Mouse (Mus musculus): ENCODE results near the gene Ank3. TPM values are rescaled to one million over a fixed set of nuclear protein-coding genes. Genes with fewer than 3 reads are reported as not detected.

Ank3 gene
- polyA plus RNA-seq, 1 experiment from 2014 or later: 69.3 TPM

DNA sequence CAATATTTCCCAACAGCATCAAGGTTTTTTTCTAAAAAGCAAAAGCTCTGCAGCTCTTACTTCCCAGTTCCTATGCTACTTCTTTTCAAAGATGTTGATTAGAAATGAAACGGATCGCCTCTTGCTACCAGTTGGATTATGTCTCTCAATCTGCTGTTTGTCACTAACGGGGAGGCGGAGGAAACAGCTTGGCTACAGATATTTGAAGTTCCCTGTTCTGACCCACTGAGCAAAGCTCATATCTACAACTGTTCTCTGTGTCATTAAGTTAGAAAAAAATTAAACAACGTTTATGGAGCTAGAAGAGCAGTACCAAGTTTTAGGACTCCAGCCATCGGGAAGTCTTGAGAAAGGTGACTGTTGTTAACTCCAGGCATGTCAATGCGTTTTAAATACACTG is 146.1 kb downstream of the Ank3 start:
- H3K27me3 ChIP-seq (replicated peaks; ENCODE audit: control insufficient read depth, insufficient read depth, low read length): no peaks in the 10 kb centered on the region
- H3K4me1 ChIP-seq (ENCODE audit: control insufficient read depth, insufficient read depth, low read depth, low read length): 0 out of 2 replicates have a peak, but pooled peaks cover 4% of the 10 kb centered on the region
- no peaks in the 10 kb centered on the region for H3K36me3 ChIP-seq (ENCODE audit: control insufficient read depth, insufficient read depth, low read length)
- no peaks in the 10 kb centered on the region for H3K9me3 ChIP-seq (ENCODE audit: control insufficient read depth, low read length)
- H3K9ac ChIP-seq (ENCODE audit: low read depth, low read length): no peak overlapping the region
- no peak overlapping the region for H3K4me3 ChIP-seq (ENCODE audit: low read length)
- ATAC-seq: no peak
- H3K27ac ChIP-seq (ENCODE audit: low read depth, low read length): no peak overlapping the region
- 75% methylated on average over 7 of the region's 7 CpGs for WGBS
- H3K4me2 ChIP-seq (ENCODE audit: low read length): no peak overlapping the region

- Histone ChIP-seq H3K27ac (ENCODE audit: low read depth, low read length) (no peak overlapping the region), H3K9me3 (ENCODE audit: control insufficient read depth, low read length) (no peaks in the 10 kb centered on the region), H3K4me1 (ENCODE audit: control insufficient read depth, insufficient read depth, low read depth, low read length) (0 out of 2 replicates have a peak, but pooled peaks cover 4% of the 10 kb centered on the region), H3K27me3 (replicated peaks; ENCODE audit: control insufficient read depth, insufficient read depth, low read length) (no peaks in the 10 kb centered on the region), H3K4me3 (ENCODE audit: low read length) (no peak overlapping the region), H3K9ac (ENCODE audit: low read depth, low read length) (no peak overlapping the region), H3K36me3 (ENCODE audit: control insufficient read depth, insufficient read depth, low read length) (no peaks in the 10 kb centered on the region), H3K4me2 (ENCODE audit: low read length) (no peak overlapping the region)
- ATAC-seq: no peak
- 84% methylated on average over 3 of the region's 3 CpGs for WGBS
Observed at GRCm38 (mm10) chr10:69545936-69546335, 147.4 kb downstream of the Ank3 start.

GRCm38 (mm10) chr10:69546643-69547042 is 148.1 kb downstream of the Ank3 start:
- ATAC-seq: no peak

DNA sequence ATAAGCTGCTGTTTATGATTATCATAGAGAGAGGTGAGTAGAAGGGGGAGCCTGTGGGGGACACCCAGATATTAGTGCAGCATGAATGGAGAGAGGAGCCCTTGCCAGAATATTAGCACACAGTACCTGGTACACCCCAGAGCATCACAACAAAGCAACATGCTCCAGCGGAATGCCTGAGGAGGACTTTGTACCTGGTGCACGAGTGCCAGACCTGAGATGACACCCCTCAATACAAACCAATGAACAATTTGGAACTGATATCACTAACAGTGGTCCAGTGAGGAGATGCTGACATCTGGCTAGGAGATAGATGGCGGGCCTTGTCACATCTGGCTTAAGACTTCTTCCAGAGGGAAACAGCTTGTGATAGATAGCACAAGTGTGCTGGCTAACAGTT is 150.2 kb downstream of the Ank3 start:
- Histone ChIP-seq H3K4me3 (ENCODE audit: low read length) (no peak overlapping the region), H3K9me3 (ENCODE audit: control insufficient read depth, low read length) (no peaks in the 10 kb centered on the region), H3K27me3 (replicated peaks; ENCODE audit: control insufficient read depth, insufficient read depth, low read length) (no peaks in the 10 kb centered on the region), H3K4me1 (ENCODE audit: control insufficient read depth, insufficient read depth, low read depth, low read length) (0 out of 2 replicates have a peak, but pooled peaks cover 4% of the 10 kb centered on the region), H3K36me3 (ENCODE audit: control insufficient read depth, insufficient read depth, low read length) (no peaks in the 10 kb centered on the region), H3K27ac (ENCODE audit: low read depth, low read length) (no peak overlapping the region), H3K4me2 (ENCODE audit: low read length) (no peak overlapping the region), H3K9ac (ENCODE audit: low read depth, low read length) (no peak overlapping the region)
- 84% methylated on average over 3 of the region's 3 CpGs for WGBS
- ATAC-seq: no peak

More at GRCm38 (mm10) chr10:69546643-69547042, 148.1 kb downstream of the Ank3 start:
- Histone ChIP-seq H3K9ac (ENCODE audit: low read depth, low read length) (no peak overlapping the region), H3K27ac (ENCODE audit: low read depth, low read length) (no peak overlapping the region), H3K4me3 (ENCODE audit: low read length) (no peak overlapping the region), H3K4me1 (ENCODE audit: control insufficient read depth, insufficient read depth, low read depth, low read length) (0 out of 2 replicates have a peak, but pooled peaks cover 4% of the 10 kb centered on the region), H3K4me2 (ENCODE audit: low read length) (no peak overlapping the region), H3K9me3 (ENCODE audit: control insufficient read depth, low read length) (no peaks in the 10 kb centered on the region), H3K36me3 (ENCODE audit: control insufficient read depth, insufficient read depth, low read length) (no peaks in the 10 kb centered on the region), H3K27me3 (replicated peaks; ENCODE audit: control insufficient read depth, insufficient read depth, low read length) (no peaks in the 10 kb centered on the region)
- 79% methylated on average over 6 of the region's 6 CpGs for WGBS

DNA sequence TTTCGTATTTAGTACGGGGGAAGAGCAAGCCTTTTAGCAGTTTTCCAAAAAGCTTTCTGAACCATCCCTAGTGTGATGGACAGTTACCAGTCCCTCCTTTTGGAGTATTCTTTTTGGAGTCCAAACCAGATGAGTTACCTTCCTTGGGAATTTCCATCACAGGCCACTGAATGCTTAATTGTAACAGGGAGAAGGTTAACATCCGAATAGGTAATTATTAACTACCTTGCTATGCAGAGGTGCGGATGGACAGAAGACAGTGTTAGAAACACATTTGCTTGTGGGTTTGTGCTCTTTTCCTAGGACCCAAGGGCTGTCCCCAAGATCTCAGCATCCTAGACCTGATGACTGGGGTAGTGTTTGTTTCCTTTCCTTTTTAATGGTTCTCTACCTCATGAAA is 150.6 kb downstream of the Ank3 start:
- no peaks in the 10 kb centered on the region for H3K27me3 ChIP-seq (replicated peaks; ENCODE audit: control insufficient read depth, insufficient read depth, low read length)
- no peak overlapping the region for H3K4me3 ChIP-seq (ENCODE audit: low read length)
- H3K36me3 ChIP-seq (ENCODE audit: control insufficient read depth, insufficient read depth, low read length): no peaks in the 10 kb centered on the region
- no peaks in the 10 kb centered on the region for H3K9me3 ChIP-seq (ENCODE audit: control insufficient read depth, low read length)
- no peak overlapping the region for H3K9ac ChIP-seq (ENCODE audit: low read depth, low read length)
- WGBS: 91% methylated on average over 4 of the region's 4 CpGs
- 0 out of 2 replicates have a peak, but pooled peaks cover 2% of the 10 kb centered on the region for H3K4me1 ChIP-seq (ENCODE audit: control insufficient read depth, insufficient read depth, low read depth, low read length)
- no peak for ATAC-seq
- H3K27ac ChIP-seq (ENCODE audit: low read depth, low read length): no peak overlapping the region
- H3K4me2 ChIP-seq (ENCODE audit: low read length): no peak overlapping the region

- Histone ChIP-seq H3K4me2 (ENCODE audit: low read length) (no peak overlapping the region), H3K27me3 (replicated peaks; ENCODE audit: control insufficient read depth, insufficient read depth, low read length) (no peaks in the 10 kb centered on the region), H3K36me3 (ENCODE audit: control insufficient read depth, insufficient read depth, low read length) (no peaks in the 10 kb centered on the region), H3K4me1 (ENCODE audit: control insufficient read depth, insufficient read depth, low read depth, low read length) (no peaks in the 10 kb centered on the region), H3K27ac (ENCODE audit: low read depth, low read length) (no peak overlapping the region), H3K9ac (ENCODE audit: low read depth, low read length) (no peak overlapping the region), H3K4me3 (ENCODE audit: low read length) (no peak overlapping the region), H3K9me3 (ENCODE audit: control insufficient read depth, low read length) (no peaks in the 10 kb centered on the region)
- ATAC-seq: no peak
- WGBS: 65% methylated on average over 4 of the region's 4 CpGs
Observed at GRCm38 (mm10) chr10:69550824-69551223, 152.3 kb downstream of the Ank3 start.

DNA sequence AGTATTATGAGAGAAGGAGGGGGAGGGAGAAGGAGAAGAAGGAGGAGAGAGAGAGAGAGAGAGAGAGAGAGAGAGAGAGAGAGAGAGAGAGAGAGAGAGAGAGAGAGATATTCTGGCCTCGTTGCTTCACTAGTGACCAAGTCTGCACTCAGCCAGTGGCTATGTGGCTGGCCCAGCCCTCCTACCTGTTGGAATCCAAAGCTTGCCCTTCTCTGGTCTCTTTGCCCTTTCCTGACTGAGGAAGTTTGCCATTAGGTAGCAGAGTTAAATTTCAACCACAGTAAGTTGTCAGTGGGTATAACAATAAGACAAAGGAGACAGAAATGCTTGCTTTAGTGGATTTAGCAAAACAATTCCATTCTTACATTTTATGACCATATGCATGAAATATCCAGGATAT is 154.5 kb downstream of the Ank3 start:
- Histone ChIP-seq H3K4me2 (ENCODE audit: low read length) (no peak overlapping the region), H3K9me3 (ENCODE audit: control insufficient read depth, low read length) (no peaks in the 10 kb centered on the region), H3K27me3 (replicated peaks; ENCODE audit: control insufficient read depth, insufficient read depth, low read length) (no peaks in the 10 kb centered on the region), H3K4me1 (ENCODE audit: control insufficient read depth, insufficient read depth, low read depth, low read length) (no peaks in the 10 kb centered on the region), H3K36me3 (ENCODE audit: control insufficient read depth, insufficient read depth, low read length) (no peaks in the 10 kb centered on the region), H3K9ac (ENCODE audit: low read depth, low read length) (no peak overlapping the region), H3K27ac (ENCODE audit: low read depth, low read length) (no peak overlapping the region), H3K4me3 (ENCODE audit: low read length) (no peak overlapping the region)
- no peak for ATAC-seq
- WGBS: 75% methylated on average over 1 of the region's 1 CpGs

GRCm38 (mm10) chr10:69555592-69555991 is 157.0 kb downstream of the Ank3 start:
- no peak for ATAC-seq
- H3K4me3 ChIP-seq (ENCODE audit: low read length): no peak overlapping the region
- no peaks in the 10 kb centered on the region for H3K27me3 ChIP-seq (replicated peaks; ENCODE audit: control insufficient read depth, insufficient read depth, low read length)
- no peak overlapping the region for H3K27ac ChIP-seq (ENCODE audit: low read depth, low read length)
- no peak overlapping the region for H3K9ac ChIP-seq (ENCODE audit: low read depth, low read length)
- H3K36me3 ChIP-seq (ENCODE audit: control insufficient read depth, insufficient read depth, low read length): no peaks in the 10 kb centered on the region
- no peaks in the 10 kb centered on the region for H3K4me1 ChIP-seq (ENCODE audit: control insufficient read depth, insufficient read depth, low read depth, low read length)
- no peak overlapping the region for H3K4me2 ChIP-seq (ENCODE audit: low read length)
- 90% methylated on average over 4 of the region's 4 CpGs for WGBS
- H3K9me3 ChIP-seq (ENCODE audit: control insufficient read depth, low read length): no peaks in the 10 kb centered on the region

- H3K4me2 ChIP-seq (ENCODE audit: low read length): no peak overlapping the region
- H3K9me3 ChIP-seq (ENCODE audit: control insufficient read depth, low read length): no peaks in the 10 kb centered on the region
- no peak overlapping the region for H3K9ac ChIP-seq (ENCODE audit: low read depth, low read length)
- no peak overlapping the region for H3K4me3 ChIP-seq (ENCODE audit: low read length)
- ATAC-seq: no peak
- H3K27ac ChIP-seq (ENCODE audit: low read depth, low read length): no peak overlapping the region
- 18% methylated on average over 13 of the region's 13 CpGs for WGBS
- H3K36me3 ChIP-seq (ENCODE audit: control insufficient read depth, insufficient read depth, low read length): no peaks in the 10 kb centered on the region
- no peaks in the 10 kb centered on the region for H3K4me1 ChIP-seq (ENCODE audit: control insufficient read depth, insufficient read depth, low read depth, low read length)
- no peaks in the 10 kb centered on the region for H3K27me3 ChIP-seq (replicated peaks; ENCODE audit: control insufficient read depth, insufficient read depth, low read length)
Observed at GRCm38 (mm10) chr10:69556278-69556677, 157.7 kb downstream of the Ank3 start.

GRCm38 (mm10) chr10:69560237-69560636 is 161.7 kb downstream of the Ank3 start:
- H3K27me3 ChIP-seq (replicated peaks; ENCODE audit: control insufficient read depth, insufficient read depth, low read length): no peaks in the 10 kb centered on the region
- no peaks in the 10 kb centered on the region; the same call in 1 of the 2 replicates for H3K4me1 ChIP-seq (ENCODE audit: control insufficient read depth, insufficient read depth, low read depth, low read length)
- H3K9ac ChIP-seq (ENCODE audit: low read depth, low read length): no peak overlapping the region
- 71% methylated on average over 1 of the region's 1 CpGs for WGBS
- no peak overlapping the region for H3K27ac ChIP-seq (ENCODE audit: low read depth, low read length)
- no peak overlapping the region for H3K4me3 ChIP-seq (ENCODE audit: low read length)
- ATAC-seq: no peak
- H3K4me2 ChIP-seq (ENCODE audit: low read length): no peak overlapping the region
- no peaks in the 10 kb centered on the region for H3K9me3 ChIP-seq (ENCODE audit: control insufficient read depth, low read length)
- H3K36me3 ChIP-seq (ENCODE audit: control insufficient read depth, insufficient read depth, low read length): no peaks in the 10 kb centered on the region

All from hindbrain, embryonic 16.5 days (tissue).